Mouse (Mus musculus): ENCODE results near the gene Atr. TPM values are rescaled to one million over a fixed set of nuclear protein-coding genes. Genes with fewer than 3 reads are reported as not detected.
A peak's percentile ranks its signal among the peaks of the same experiment; 100 is the strongest.

Atr gene
- total RNA-seq (2014; rRNA removed) (9.8 and 12.4 TPM in 2 replicates), polyA plus RNA-seq (2012; rRNA removed) (0.75 and 1.1 TPM in 2 replicates)

GRCm38 (mm10) chr9:95857414-95858026 is at the start of gene Atr:
Gene Atr, plus strand, starts transcription at chr9:95857597.
- peak; percentile 84 for DNase-seq (ENCODE audit: extremely low read depth, low read depth, low spot score)
- Histone ChIP-seq H3K79me2 (ENCODE audit: control insufficient read depth, insufficient read depth, low read length) (no peaks in the 10 kb centered on the region), H3K27ac (replicated peaks; ENCODE audit: insufficient read depth, low read depth, low read length) (peak within 1 kb of the TSS; percentile 72), H3K9ac (ENCODE audit: low read depth, low read length) (peak within 1 kb of the TSS; percentile 70), H3K4me3 (ENCODE audit: insufficient read depth, low read depth, low read length) (peak within 1 kb of the TSS; percentile 75), H3K4me1 (ENCODE audit: control insufficient read depth, insufficient read depth, low read length) (peaks cover 8% of the 10 kb centered on the region), H3K36me3 (ENCODE audit: control insufficient read depth, insufficient read depth, low read length) (no peaks in the 10 kb centered on the region), H3K27me3 (ENCODE audit: control insufficient read depth, insufficient read depth, low read length) (no peaks in the 10 kb centered on the region)
- TF ChIP-seq CTCF (IDR thresholded peaks at IDR 0.05; ENCODE audit: low read depth, low read length) (no peak), POLR2A (IDR thresholded peaks at IDR 0.05; ENCODE audit: extremely low read depth, insufficient read depth, low read length) (no peak)
- under 1% methylated on average over 69 of the region's 69 CpGs for WGBS

GRCm38 (mm10) chr9:95809596-95809995 is 47.8 kb upstream of the Atr start:
- Histone ChIP-seq H3K27me3 (ENCODE audit: control insufficient read depth, insufficient read depth, low read length) (no peaks in the 10 kb centered on the region), H3K27ac (replicated peaks; ENCODE audit: insufficient read depth, low read depth, low read length) (no peak overlapping the region), H3K4me3 (ENCODE audit: insufficient read depth, low read depth, low read length) (no peak overlapping the region), H3K4me1 (ENCODE audit: control insufficient read depth, insufficient read depth, low read length) (no peaks in the 10 kb centered on the region; the same call in 1 of the 2 replicates), H3K36me3 (ENCODE audit: control insufficient read depth, insufficient read depth, low read length) (no peaks in the 10 kb centered on the region), H3K9ac (ENCODE audit: low read depth, low read length) (no peak overlapping the region), H3K79me2 (ENCODE audit: control insufficient read depth, insufficient read depth, low read length) (no peaks in the 10 kb centered on the region)
- WGBS = 91% methylated on average over 4 of the region's 4 CpGs
- no peak for DNase-seq (ENCODE audit: extremely low read depth, low read depth, low spot score)
- TF ChIP-seq CTCF (IDR thresholded peaks at IDR 0.05; ENCODE audit: low read depth, low read length) (no peak), POLR2A (IDR thresholded peaks at IDR 0.05; ENCODE audit: extremely low read depth, insufficient read depth, low read length) (no peak)

GRCm38 (mm10) chr9:95811817-95812216 is 45.6 kb upstream of the Atr start:
- peak; percentile 15 for DNase-seq (ENCODE audit: extremely low read depth, low read depth, low spot score)
- no peaks in the 10 kb centered on the region; the same call in 1 of the 2 replicates for H3K4me1 ChIP-seq (ENCODE audit: control insufficient read depth, insufficient read depth, low read length)
- no peaks in the 10 kb centered on the region for H3K27me3 ChIP-seq (ENCODE audit: control insufficient read depth, insufficient read depth, low read length)
- no peak overlapping the region for H3K4me3 ChIP-seq (ENCODE audit: insufficient read depth, low read depth, low read length)
- 87% methylated on average over 4 of the region's 4 CpGs for WGBS
- H3K36me3 ChIP-seq (ENCODE audit: control insufficient read depth, insufficient read depth, low read length) = no peaks in the 10 kb centered on the region
- no peak overlapping the region for H3K9ac ChIP-seq (ENCODE audit: low read depth, low read length)
- TF ChIP-seq POLR2A (IDR thresholded peaks at IDR 0.05; ENCODE audit: extremely low read depth, insufficient read depth, low read length) = no peak
- TF ChIP-seq CTCF (IDR thresholded peaks at IDR 0.05; ENCODE audit: low read depth, low read length) = no peak
- H3K79me2 ChIP-seq (ENCODE audit: control insufficient read depth, insufficient read depth, low read length) = no peaks in the 10 kb centered on the region
- H3K27ac ChIP-seq (replicated peaks; ENCODE audit: insufficient read depth, low read depth, low read length) = no peak overlapping the region

- TF ChIP-seq CTCF (IDR thresholded peaks at IDR 0.05; ENCODE audit: low read depth, low read length) (no peak), POLR2A (IDR thresholded peaks at IDR 0.05; ENCODE audit: extremely low read depth, insufficient read depth, low read length) (no peak)
- Histone ChIP-seq H3K27me3 (ENCODE audit: control insufficient read depth, insufficient read depth, low read length) (no peaks in the 10 kb centered on the region), H3K4me1 (ENCODE audit: control insufficient read depth, insufficient read depth, low read length) (no peaks in the 10 kb centered on the region), H3K79me2 (ENCODE audit: control insufficient read depth, insufficient read depth, low read length) (no peaks in the 10 kb centered on the region), H3K36me3 (ENCODE audit: control insufficient read depth, insufficient read depth, low read length) (no peaks in the 10 kb centered on the region), H3K4me3 (ENCODE audit: insufficient read depth, low read depth, low read length) (no peak overlapping the region), H3K9ac (ENCODE audit: low read depth, low read length) (no peak overlapping the region), H3K27ac (replicated peaks; ENCODE audit: insufficient read depth, low read depth, low read length) (no peak overlapping the region)
- WGBS = 91% methylated on average over 20 of the region's 20 CpGs
- DNase-seq (ENCODE audit: extremely low read depth, low read depth, low spot score) = no peak
Measured at GRCm38 (mm10) chr9:95813721-95814531, 43.5 kb upstream of the Atr start.

GRCm38 (mm10) chr9:95815015-95815673 is 42.3 kb upstream of the Atr start:
- WGBS = 80% methylated on average over 11 of the region's 11 CpGs
- no peaks in the 10 kb centered on the region for H3K36me3 ChIP-seq (ENCODE audit: control insufficient read depth, insufficient read depth, low read length)
- no peaks in the 10 kb centered on the region for H3K4me1 ChIP-seq (ENCODE audit: control insufficient read depth, insufficient read depth, low read length)
- DNase-seq (ENCODE audit: extremely low read depth, low read depth, low spot score) = no peak
- H3K9ac ChIP-seq (ENCODE audit: low read depth, low read length) = no peak overlapping the region
- no peak overlapping the region for H3K4me3 ChIP-seq (ENCODE audit: insufficient read depth, low read depth, low read length)
- TF ChIP-seq CTCF (IDR thresholded peaks at IDR 0.05; ENCODE audit: low read depth, low read length) = no peak
- no peak for TF ChIP-seq POLR2A (IDR thresholded peaks at IDR 0.05; ENCODE audit: extremely low read depth, insufficient read depth, low read length)
- no peaks in the 10 kb centered on the region for H3K79me2 ChIP-seq (ENCODE audit: control insufficient read depth, insufficient read depth, low read length)
- no peak overlapping the region for H3K27ac ChIP-seq (replicated peaks; ENCODE audit: insufficient read depth, low read depth, low read length)
- H3K27me3 ChIP-seq (ENCODE audit: control insufficient read depth, insufficient read depth, low read length) = no peaks in the 10 kb centered on the region

Measured in liver, adult 2 months (tissue).